Mouse (Mus musculus) cerebellum, adult 11-12 months (tissue): ENCODE results near the gene Gm49318.
"Not testable (repeated sequence)": the region's sequence is repeated elsewhere in the genome, so short reads cannot be mapped to it uniquely, and the experiment has no call there.

Experiments
- DNase-seq: peaks from one replicate; pipeline ENCODE4 v3.0.0; 2022

The Gm49318 gene

DNA sequence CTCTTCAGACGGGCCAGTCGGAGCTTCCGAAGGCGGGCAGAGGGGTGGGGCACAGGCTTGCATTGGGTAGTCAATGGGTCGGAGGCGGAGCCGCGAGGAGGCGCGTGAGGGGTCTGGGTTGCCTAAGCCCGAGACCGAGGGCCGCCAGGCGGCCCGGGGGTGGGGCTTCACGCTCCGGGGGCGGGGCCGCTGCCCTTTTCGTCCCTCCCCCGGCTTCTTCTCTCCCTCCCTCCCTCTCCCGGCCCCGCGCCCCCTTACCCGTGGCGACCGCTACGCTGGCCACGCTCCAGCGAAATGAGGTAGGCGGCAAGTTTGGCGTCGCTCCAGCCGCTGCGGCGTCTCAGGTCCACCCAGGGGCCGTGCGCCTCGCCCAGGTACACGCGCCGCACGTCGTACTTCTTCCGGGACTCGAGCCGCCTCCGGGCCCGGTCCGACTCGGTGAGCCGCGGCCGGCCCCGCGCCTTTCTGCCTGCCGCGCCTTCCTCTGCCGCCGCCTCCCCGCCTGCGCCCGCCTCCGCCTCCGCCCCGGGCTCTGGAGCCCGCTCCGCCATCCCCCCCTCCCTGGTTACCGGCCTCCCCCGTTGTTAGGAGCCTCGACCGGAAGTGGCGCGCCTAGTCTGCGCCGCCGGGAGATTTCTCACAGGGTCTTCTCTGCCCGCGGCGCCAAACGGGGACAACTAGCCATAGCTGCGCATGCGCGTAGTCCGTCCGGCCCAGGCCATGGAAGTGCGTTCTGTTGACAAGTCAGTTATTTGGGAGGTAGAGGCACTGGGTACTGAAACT lies at the start of gene Gm49318, which contains the start of gene Zfp653:
Gm49318 (minus strand) TSS at position 469 of the 783 bp plus-strand sequence.
Zfp653 (minus strand) TSS at position 586 of the 783 bp plus-strand sequence.
- DNase-seq, result peak; percentile 98

DNA sequence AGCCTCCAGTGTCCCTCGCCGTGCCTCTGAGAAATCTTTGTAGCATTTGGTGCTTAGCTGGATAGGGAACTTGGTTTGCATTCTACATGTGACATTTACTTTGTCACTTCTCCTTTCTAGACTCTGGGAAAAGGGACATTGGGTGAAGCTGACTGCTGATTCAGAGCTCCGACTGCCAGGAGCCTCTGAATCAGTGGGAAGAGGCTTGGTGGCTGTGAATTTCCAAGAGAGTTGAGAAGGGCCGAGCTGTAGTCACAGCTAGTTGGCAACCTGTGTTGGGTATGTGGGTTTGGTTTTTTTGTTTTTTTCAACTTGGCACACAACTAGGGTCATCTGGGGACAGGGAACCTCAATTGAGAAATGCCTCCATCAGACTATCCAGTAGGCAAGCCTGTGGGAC lies 48.5 kb upstream of the Gm49318 start:
- DNase-seq, result no peak

DNA sequence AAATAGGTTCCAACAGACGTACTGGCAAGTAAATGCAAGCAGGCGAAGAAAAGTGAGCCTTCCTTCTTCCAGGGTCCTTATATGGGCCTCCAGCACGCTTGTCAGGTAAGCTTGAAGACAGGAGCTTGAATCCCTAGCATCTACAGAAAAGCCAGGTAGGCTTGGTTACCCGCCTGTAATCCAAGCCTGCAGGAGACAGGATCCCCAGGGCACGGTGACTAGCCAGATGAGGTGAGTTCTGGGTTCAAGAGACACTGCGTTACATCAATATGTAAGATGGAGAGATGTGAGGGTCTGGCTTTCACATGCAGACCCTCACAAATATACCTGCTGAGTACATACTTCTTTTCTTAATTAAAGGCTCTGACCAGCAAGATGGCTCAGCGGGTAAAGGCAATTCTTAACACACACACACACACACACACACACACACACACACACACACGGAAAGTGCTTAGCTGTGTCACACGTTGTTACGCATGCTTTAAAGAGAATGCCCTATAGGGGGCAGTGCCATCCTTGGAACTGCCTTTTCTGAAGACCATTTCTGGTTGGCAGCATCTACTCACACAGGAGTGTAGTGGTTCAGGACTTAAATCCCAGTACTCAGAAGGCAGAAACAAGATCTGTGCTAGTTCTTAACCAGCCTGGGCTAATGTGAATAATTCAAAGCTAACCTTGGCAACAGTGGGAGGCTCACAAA lies 46.8 kb upstream of the Gm49318 start:
- DNase-seq, result peak; percentile 68

DNA sequence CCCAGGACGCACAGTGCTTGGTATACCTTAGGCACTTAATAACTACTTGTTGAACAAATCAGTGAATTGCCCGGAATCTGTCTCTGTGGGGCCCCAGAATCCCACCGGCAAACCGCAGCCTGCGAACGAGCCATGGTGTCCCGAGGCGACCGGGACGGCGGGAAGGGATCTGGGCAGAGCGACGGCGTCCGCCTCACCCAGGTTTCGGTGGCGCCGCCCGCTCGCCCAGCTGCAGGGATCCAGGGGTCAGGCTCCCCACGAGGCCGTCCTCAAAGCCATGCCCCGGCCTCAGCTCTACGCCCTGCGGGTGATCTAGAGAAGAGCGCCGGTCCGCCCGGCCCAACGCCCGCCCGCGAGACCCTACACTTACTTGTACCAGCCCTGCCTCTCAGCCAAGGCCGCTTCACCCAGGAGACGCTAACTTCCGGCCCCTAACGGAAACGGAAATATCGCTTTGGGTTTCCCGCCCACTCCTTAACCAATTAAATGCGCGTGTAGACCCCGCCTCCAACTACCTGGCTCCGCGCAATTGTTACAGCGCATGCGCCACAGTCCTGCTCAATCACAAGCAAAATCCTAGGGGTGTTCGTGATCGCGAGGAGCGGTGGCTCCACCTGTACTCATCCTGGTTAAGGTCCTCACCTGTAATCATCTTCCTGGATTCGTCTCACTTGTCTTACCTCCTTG lies 45.8 kb upstream of the Gm49318 start, which contains the start of gene Elof1:
Elof1 (minus strand) TSS at position 433 of the 687 bp plus-strand sequence.
- peak; percentile 97 for DNase-seq

DNA sequence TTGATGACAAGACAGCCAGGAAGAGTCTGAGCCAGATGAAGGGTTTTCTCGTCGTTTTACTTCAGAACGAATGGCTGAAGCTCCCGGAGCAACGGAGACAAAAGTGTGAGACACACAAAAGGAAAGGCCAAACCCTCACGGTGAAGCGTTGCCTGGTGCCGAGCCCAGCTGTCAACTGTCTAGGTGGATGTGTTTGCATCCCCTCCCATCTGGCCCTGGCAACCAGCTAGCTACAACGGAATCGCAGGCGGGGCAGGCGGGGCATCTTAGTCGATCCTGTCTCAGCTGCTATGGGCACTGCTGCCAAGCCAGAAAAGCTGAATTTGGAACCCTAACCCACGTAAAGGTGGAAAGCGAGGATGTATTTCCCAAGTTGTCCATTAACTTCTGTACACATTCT lies 45.0 kb upstream of the Gm49318 start:
- peak; percentile 34 for DNase-seq

DNA sequence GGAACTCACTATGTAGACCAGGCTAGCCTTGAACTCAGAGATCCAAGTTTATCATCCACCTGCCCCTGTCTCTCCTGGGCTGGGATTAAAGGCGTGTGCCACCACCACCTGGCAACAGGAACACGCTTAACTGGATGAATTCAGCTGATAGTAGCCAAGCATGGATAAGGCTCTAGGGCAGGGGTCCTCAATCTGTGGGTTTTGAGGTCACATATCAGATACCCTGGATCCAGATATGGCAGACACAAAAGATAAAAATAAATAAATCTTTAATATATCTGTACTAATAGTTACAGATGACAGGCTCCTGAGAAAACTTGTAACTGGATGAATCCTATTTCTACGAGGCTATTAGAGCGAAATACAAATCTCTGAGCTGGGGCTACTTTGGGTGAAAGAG lies 44.6 kb upstream of the Gm49318 start:
- DNase-seq, result no peak

DNA sequence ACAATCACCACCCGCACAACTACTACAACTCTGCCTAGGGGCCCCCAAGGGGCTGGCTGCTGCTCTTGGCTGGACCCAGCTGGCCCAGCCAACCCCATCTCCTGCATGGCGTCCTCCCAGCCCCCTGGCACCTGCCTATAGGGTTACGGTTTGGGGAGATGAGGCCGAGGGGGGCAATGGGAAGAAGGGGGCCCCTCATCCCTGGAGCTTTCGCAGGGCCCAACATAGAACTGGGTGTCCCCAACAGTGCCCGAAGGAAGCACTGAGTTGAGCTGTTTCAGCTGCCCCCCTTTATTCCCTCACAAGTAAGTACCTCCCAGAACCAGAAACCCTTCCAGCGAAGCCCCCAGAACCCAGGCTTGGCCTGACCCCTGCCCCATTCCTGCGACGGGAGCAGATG lies 37.1 kb upstream of the Gm49318 start:
- no peak for DNase-seq

DNA sequence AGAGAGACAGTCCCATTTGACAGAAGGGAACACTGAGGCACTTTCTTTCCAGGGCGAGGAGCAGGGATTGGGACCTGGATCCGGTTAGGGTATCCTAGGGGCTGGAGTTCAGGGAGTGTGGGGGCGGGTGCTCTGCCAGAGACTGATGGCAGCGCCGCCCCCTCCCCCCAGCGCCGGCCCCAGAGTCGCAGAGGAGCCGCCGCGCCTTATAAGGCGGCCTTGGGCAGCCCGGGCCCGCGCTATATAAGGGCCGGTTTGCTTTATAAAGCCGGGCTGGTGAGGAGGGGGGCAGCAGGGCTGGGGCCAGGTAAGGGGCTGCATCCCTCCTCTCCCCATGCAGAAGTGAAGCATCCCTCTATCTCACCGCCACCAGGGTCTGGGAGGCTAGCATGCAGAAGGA lies 28.9 kb upstream of the Gm49318 start:
- no peak for DNase-seq

DNA sequence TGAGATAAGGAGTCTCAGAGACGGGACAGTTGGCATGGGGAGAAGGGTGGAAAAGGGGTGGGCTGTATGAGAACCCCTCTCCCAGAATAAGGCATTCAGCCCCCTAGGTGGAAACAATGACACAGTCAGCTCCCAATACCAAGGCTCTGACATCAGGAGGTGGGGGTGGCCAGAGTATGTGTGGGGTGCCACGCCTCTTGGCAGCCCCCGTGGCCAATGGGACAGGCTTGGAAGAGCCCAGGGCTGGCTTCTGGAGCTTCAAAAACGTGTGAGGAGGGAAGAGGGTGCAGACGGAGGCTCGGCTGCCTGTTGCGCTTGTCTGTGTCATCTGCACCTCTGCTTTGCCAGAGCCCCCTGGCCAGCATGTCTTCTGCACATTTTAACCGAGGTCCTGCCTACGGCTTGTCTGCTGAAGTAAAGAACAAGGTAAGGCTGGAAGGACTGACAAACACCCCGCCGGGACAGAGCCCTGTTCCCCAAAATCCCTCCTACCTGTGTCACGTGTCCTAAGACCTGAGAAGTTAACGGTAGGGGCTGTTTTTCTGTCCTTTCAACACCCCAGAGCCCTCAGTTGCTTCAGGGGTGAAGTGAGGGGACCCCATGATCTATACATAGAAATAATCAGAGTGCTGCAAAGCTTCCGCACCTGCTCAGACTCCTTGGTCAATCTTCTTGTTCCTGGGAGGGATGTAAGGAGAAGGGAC lies 28.1 kb upstream of the Gm49318 start, which contains the start of gene Cnn1:
Cnn1 (plus strand) TSS at position 224 of the 704 bp plus-strand sequence.
- no peak for DNase-seq

DNA sequence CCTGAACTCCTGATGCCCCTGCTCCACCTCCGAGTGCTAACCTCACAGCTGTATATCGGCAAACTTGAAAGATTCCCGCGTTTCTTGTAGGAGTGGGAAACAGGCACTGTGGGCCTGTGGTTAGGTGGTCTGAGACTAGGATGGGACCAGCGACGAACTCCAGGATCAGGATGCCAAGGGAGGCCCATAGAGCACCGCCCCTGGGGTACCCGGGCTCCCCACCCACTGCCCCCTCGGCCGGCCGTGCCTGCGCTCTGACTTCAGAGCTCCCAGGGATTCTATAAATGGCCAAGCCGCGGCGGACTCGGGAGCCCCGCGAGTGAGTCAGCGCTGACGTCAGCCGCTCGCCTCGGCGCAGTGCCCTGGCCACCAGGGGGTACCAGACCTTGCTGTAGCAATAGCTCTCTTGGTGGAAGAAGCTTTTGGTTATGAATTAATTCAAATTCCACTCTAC lies 24.8 kb upstream of the Gm49318 start:
- peak; percentile 78 for DNase-seq

DNA sequence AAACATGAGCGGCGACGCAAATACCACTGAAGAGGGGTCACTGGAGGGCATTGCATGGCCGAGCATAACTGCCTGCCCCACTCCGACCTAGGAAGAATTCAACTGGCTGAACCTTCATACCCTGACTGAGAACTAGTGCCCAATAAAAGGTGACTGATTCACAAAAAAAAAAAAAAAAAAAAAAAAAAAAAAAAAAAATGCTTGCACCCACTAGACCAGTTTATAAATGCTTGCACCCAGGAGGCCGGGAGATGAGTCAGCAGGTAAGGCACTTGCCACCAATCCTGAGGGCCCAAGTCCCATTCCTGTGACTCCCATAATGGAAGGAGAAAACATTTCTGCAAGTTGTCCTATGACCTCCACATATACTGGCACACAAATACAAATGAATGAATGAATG lies 21.7 kb upstream of the Gm49318 start:
- DNase-seq, result no peak

DNA sequence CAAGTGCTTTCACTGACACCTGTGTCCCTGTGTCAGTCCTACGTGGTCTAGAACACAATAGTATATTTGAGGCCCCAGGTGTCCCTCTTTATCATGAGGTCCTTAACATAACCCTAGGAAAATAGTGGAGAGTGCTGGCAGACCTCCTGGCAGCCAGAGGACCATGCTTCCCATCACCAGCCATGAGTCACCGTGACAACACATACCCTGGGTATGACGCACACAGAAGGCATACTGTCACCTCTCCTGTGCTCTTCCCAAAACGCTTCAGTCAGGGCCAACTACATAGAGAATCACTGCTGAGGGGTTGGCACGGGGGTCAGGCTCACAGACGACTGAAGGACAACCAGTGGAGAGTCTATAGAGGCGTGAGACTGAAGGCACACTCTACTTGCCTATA lies 18.9 kb upstream of the Gm49318 start:
- no peak for DNase-seq

DNA sequence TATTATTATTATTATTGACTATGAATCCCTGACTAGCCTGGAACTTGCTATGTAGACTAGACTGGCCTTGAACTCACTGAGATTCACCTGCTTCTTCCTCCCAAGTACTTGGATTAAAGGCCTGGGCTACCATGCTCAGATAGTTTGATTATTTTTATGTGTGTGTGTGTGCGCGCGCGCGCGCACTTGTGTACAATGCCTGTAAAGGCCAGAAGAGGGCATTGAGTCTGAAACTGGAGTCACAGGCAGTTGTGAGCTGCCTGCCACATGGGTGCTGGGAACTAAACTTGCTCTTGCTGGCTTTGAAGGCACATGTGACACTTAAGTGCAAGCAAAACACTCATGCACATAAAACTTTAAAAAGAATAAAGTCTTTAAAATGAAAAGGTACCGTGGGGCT lies 18.2 kb upstream of the Gm49318 start:
- DNase-seq, result no peak

DNA sequence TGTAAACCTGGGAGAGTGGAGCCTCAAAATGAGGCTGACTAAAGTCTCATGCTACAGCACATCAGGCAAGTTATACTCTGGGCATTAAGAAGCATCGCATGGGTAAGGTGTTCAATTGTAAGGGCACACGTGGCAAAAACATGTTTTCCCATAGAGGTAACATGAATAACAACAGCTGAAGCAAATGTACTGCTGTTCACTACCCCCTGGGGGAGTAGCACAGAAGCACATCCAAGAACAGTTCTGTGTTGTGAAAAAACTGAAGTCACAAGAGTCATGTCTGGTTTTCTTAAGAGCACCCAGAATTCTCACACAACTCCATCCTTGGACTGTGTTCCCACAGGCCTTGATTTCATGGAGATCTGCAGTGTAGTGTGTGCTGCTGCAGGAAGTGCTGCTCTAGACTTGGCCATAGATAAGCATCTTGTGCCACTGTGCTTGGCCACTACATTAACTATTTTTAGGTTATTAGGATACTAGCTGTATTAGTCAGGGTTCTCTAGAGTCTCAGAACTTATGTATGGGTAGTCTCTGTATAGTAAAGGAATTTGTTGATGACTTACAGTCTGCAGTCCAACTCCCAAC lies 16.1 kb upstream of the Gm49318 start:
- no peak for DNase-seq

DNA sequence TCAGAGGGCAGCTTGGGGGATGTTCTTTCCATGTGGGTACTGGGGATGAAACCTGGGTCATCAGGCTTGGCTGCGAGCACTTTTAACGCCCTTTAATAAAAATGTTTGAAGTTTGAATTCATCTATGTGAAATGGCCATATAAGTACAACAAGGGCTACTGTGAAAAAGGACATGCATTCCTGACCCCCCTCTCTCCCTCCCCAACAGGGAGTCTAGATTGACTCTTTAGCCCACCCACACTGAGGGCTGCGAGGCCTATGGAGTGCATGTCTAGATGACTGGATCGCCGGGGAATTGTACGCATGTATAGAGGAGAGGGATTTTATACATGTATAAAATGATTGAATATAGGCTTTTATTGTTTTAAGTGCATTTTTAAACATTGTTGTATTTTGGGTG lies 15.0 kb upstream of the Gm49318 start:
- DNase-seq, result no peak

DNA sequence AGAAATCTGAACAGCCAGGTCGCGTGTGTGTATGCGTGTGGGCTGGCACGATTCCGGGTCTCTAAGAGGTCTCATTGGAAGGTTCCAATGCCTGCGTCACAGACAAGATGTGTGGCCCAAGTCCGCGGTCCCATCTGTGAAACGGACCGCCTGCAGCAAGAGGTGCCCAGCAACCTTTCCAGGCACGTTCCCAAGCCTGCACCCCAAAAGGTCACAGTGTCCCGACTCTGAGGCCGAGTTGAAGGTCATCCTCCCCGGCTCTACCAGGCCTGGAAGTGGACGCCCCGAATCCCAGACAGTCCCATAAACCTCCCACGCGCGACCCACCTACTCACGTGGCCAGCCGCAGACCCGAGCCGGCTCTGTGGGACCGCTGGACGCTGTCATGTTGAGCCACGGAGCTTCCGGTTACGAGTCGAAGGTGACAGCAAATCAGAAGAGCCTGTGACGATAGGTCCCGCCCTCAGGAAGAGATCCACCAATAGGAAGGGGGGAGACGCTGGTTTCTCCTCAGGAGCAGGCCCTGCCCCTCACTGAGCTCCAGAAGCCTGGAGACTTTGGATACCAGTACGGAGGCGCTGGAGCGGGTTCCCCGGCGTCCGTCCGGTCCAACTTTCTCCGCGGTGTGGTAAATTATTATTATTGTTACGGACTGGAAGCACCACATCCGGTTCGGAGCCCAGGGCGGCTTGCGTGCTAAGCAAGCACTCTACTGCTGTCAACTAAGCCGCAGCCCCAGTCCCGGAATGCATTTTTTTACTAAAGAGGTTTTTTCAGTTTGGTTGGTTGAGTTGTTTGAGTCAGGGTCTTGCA lies 14.2 kb upstream of the Gm49318 start, which contains the start of gene Ecsit:
Ecsit (minus strand) TSS at position 417 of the 813 bp plus-strand sequence.
- DNase-seq, result peak; percentile 97

DNA sequence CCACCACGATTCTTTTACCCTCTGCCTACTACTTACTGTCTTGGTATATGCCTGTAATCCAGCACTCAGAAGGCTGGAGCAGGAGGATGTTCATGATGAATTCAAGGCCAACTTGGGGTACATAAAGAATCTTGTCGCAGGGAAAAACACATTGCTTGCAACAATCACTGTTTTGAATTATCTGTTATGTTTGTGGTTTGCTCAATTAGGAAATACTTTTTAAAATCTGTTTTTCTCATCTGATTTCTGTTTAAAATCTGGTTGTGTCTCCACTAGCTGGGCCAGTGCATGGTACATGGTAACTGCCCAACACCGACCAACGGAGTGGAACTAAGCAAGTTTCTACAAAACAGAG lies 13.6 kb upstream of the Gm49318 start:
- DNase-seq, result no peak

DNA sequence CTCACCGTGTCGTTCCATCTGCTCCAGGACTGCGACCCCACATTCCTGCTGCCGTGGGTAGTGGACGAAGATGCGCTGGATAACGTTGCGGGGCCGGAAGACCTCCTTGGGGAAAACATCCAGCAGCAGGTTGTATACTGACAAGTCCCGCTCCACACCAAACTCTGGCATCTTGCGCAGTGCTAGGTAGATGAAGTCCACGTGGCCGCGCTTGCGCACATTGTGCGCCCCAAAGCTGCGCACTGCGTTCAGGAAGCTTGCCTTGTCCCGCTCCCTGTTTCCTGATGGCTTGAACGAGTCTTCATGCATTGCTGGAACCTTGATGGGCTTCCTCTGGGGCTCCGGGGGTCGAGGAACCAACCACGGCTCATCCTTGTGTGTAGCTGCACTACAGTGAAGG lies 5.2 kb upstream of the Gm49318 start:
- DNase-seq, result peak; percentile 38

DNA sequence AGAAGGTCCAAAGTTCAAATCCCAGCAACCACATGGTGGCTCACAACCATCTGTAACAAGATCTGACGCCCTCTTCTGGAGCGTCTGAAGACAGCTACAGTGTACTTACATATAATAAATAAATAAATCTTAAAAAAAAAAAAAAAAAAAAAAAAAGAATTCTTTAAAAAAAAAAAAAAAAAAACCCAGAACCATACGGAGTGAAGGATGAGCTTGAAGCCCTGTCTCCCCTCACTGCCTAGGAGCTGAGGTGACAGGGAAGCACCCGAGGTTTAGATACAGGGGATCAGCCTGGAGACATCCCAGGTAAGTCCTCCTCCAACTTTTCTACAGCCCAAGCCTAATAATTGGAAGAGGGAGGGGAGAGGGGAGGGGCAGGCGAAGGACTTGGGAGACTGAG lies 4.7 kb upstream of the Gm49318 start:
- DNase-seq, result not testable (repeated sequence)

DNA sequence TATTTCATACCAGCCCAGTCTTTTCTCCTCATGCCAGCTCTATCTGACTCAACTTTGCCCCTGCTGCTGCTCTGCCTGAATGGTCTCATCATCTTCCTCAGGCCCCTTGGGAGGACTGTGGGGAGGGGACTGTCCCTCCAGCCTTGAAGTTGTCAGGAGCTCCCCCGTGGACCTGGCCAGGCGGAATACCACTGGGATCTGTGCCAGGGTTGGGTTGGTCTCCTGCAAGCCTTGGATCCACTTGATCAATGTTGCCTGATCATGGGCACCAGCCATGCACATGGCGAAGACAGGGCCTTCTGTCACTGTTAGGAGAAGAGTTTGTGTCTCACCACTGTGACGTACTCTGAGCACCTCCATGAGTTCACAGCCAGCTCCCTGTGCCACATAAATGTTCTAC lies 1.2 kb upstream of the Gm49318 start:
- DNase-seq, result peak; percentile 79

DNA sequence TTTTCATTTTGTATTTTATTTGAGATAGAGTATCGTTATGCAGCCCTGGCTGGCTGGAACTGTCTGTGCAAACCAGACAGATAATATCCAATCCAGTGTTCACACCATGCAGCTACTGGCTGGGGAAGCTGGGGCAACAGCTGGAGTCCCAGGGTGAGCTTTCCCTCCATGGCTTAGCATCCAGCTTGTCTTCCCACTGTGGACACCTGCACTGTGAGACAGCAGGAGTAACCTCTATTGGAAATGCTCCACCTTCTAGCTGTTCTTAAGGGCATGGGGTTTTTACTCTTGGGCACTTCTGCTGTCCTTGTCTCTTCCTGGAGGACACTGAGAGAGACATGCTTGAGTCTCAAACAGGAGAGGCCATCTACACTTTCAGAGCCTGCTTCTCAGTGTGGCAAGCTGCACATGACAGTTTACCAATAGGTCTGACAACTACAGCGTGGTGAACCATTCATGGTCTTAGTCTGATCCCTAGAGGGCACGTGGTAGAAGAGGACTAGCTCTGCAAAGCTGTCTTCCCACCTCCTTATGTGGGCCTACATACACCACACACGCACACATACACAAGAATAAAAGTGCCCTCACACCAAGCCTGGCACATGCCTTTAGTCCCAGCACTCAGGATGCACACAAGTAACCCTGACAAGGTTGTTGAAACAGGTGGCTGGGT lies 1.0 kb downstream of the Gm49318 start:
- DNase-seq, result peak; percentile 56
